Mouse (Mus musculus) neural tube, embryonic 11.5 days (tissue): ENCODE data around the gene Ergic1. TPM values are rescaled to one million over a fixed set of nuclear protein-coding genes. Genes with fewer than 3 reads are reported as not detected.

Experiments
- ATAC-seq: fragments of 200-750 bp; cut with Nextera tagmentation; 2 replicates; pipeline ENCODE4 v1.8.0; 2017; ENCODE audit warnings: moderate number of reproducible peaks, mild to moderate bottlenecking, moderate TSS enrichment, moderate library complexity; ENCODE audit not compliant: insufficient read depth, low FRiP score, low TSS enrichment
- DNase-seq: peaks from one replicate; pipeline ENCODE4 v3.0.0-alpha.2; 2015; ENCODE audit warnings: low spot score
- H3K27ac ChIP-seq: fragments of 300-500 bp; sonication (generic); 2 replicates; pipeline ENCODE4 v1.5.1; 2014; ENCODE audit warnings: low read depth, mild to moderate bottlenecking, low read length
- H3K27me3 ChIP-seq: fragments of 300-500 bp; sonication (generic); 2 replicates; pipeline ENCODE4 v1.6.1; 2014; ENCODE audit warnings: mild to moderate bottlenecking, low read length, mixed read lengths; ENCODE audit not compliant: control insufficient read depth, insufficient read depth
- H3K36me3 ChIP-seq: fragments of 300-500 bp; sonication (generic); 2 replicates; pipeline ENCODE4 v1.6.1; 2014; ENCODE audit warnings: mild to moderate bottlenecking, low read length, moderate library complexity, mixed read lengths; ENCODE audit not compliant: control insufficient read depth, insufficient read depth
- H3K4me1 ChIP-seq: fragments of 300-500 bp; sonication (generic); 2 replicates; pipeline ENCODE4 v1.6.1; 2014; ENCODE audit warnings: low read length, mixed read lengths; ENCODE audit not compliant: control insufficient read depth, insufficient read depth
- H3K4me2 ChIP-seq: fragments of 300-500 bp; sonication (generic); 2 replicates; pipeline ENCODE4 v1.6.1; 2014; ENCODE audit warnings: low read depth, mild to moderate bottlenecking, moderate library complexity
- H3K4me3 ChIP-seq: fragments of 300-500 bp; sonication (generic); 2 replicates; pipeline ENCODE4 v1.5.1; 2014; ENCODE audit warnings: low read depth, low read length
- H3K9ac ChIP-seq: fragments of 300-500 bp; sonication (generic); 2 replicates; pipeline ENCODE4 v1.6.1; 2014; ENCODE audit warnings: mild to moderate bottlenecking, low read length
- H3K9me3 ChIP-seq: fragments of 300-500 bp; sonication (generic); 2 replicates; pipeline ENCODE4 v1.6.1; 2016; ENCODE audit warnings: low read length; ENCODE audit not compliant: control insufficient read depth
- WGBS: fragments of 180-500 bp; shearing (Covaris S2); extraction: QIAGEN DNeasy Blood & Tissue Kit; methylation state at CpG from one replicate; pipeline ENCODE4 v1.1.7; 2014; 5-methylcytosine and 5-hydroxymethylcytosine counted together
- polyA plus RNA-seq: library from polyadenylated mRNA; unstranded; fragments of >200 nt; fragmentation: Nextera tagmentation; extraction: Ambion mirVana; gene quantifications from 2 replicates; pipeline ENCODE4 v1.2.1, GENCODE M21; 2014

Ergic1 gene
- polyA plus RNA-seq, 1 experiment from 2014 or later, result 126 TPM

DNA sequence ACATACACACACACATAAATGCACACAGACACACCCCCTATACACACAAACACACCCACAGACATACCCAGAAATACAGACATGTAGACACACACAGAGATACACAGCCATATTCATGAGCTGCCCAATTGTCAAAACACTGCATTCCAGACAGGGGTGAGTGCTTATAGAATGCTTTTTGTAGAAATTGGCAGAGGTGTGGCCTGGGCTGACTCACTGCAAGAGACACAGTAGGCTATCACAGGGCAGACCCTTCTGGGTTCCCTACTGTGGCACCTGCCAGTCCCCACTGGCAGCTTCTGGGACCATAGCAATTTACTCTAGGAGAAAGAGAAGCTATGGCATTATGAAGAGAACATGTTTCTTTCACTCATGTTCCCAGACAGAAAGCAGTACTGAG is 37.0 kb upstream of the Ergic1 start:
- no peaks in the 10 kb centered on the region for H3K27me3 ChIP-seq
- ATAC-seq (no peak), DNase-seq (no peak)
- no peaks in the 10 kb centered on the region for H3K4me1 ChIP-seq
- H3K4me3 ChIP-seq, result no peak overlapping the region
- H3K36me3 ChIP-seq, result no peaks in the 10 kb centered on the region
- no peak overlapping the region for H3K27ac ChIP-seq
- no peaks in the 10 kb centered on the region for H3K9me3 ChIP-seq
- H3K9ac ChIP-seq, result no peak overlapping the region
- no peak overlapping the region for H3K4me2 ChIP-seq

- Histone ChIP-seq H3K9ac (no peak overlapping the region), H3K36me3 (no peaks in the 10 kb centered on the region), H3K4me1 (no peaks in the 10 kb centered on the region), H3K4me3 (no peak overlapping the region), H3K9me3 (no peaks in the 10 kb centered on the region), H3K27ac (no peak overlapping the region), H3K4me2 (no peak overlapping the region), H3K27me3 (no peaks in the 10 kb centered on the region)
- ATAC-seq (no peak), DNase-seq (no peak)
- 87% methylated on average over 4 of the region's 4 CpGs for WGBS
Observed at GRCm38 (mm10) chr17:26524801-26525200, 36.5 kb upstream of the Ergic1 start.

GRCm38 (mm10) chr17:26525316-26525715 is 36.0 kb upstream of the Ergic1 start:
- Histone ChIP-seq H3K4me3 (no peak overlapping the region), H3K9me3 (no peaks in the 10 kb centered on the region), H3K36me3 (no peaks in the 10 kb centered on the region), H3K4me1 (no peaks in the 10 kb centered on the region), H3K9ac (no peak overlapping the region), H3K27ac (no peak overlapping the region), H3K4me2 (no peak overlapping the region), H3K27me3 (no peaks in the 10 kb centered on the region)
- 82% methylated on average over 7 of the region's 7 CpGs for WGBS
- no peak for DNase-seq
- no peak for ATAC-seq

GRCm38 (mm10) chr17:26527291-26527690 is 34.0 kb upstream of the Ergic1 start:
- DNase-seq (no peak), ATAC-seq (no peak)
- 93% methylated on average over 9 of the region's 9 CpGs for WGBS
- Histone ChIP-seq H3K4me3 (no peak overlapping the region), H3K9me3 (no peaks in the 10 kb centered on the region), H3K9ac (no peak overlapping the region), H3K4me2 (no peak overlapping the region), H3K27me3 (no peaks in the 10 kb centered on the region), H3K36me3 (no peaks in the 10 kb centered on the region), H3K4me1 (no peaks in the 10 kb centered on the region), H3K27ac (no peak overlapping the region)

DNA sequence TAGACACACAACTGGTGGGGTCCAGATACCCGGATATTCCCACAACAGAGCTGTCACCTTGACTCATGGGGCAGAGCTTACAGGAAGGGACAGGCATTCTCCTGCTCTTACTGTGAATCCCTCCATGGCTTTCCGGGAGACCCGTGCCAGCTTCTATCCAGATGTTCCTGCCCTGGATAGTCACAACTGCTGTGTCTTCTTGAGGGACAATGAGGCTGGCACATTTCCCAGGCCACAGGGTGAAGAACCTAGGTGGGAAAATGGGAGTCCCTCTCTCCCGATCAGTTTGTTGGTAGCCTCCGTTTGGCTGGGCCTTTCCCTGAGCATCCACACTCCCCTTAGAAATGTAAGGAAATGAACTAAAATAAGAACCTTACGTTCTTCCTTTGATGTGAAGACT is 32.5 kb upstream of the Ergic1 start:
- H3K4me3 ChIP-seq, result no peak overlapping the region
- no peak overlapping the region for H3K4me2 ChIP-seq
- no peaks in the 10 kb centered on the region for H3K27me3 ChIP-seq
- no peak overlapping the region for H3K27ac ChIP-seq
- 87% methylated on average over 6 of the region's 6 CpGs for WGBS
- DNase-seq, result no peak
- H3K9me3 ChIP-seq, result no peaks in the 10 kb centered on the region
- H3K4me1 ChIP-seq, result no peaks in the 10 kb centered on the region
- no peaks in the 10 kb centered on the region for H3K36me3 ChIP-seq
- ATAC-seq, result no peak
- H3K9ac ChIP-seq, result no peak overlapping the region

- DNase-seq (no peak), ATAC-seq (no peak)
- H3K4me3 ChIP-seq, result no peak overlapping the region
- H3K9ac ChIP-seq, result no peak overlapping the region
- no peaks in the 10 kb centered on the region for H3K9me3 ChIP-seq
- 85% methylated on average over 5 of the region's 5 CpGs for WGBS
- H3K27me3 ChIP-seq, result no peaks in the 10 kb centered on the region
- no peak overlapping the region for H3K27ac ChIP-seq
- no peaks in the 10 kb centered on the region for H3K4me1 ChIP-seq
- no peaks in the 10 kb centered on the region for H3K36me3 ChIP-seq
- no peak overlapping the region for H3K4me2 ChIP-seq
Observed at GRCm38 (mm10) chr17:26529791-26530241, 31.5 kb upstream of the Ergic1 start.

- Histone ChIP-seq H3K27me3 (no peaks in the 10 kb centered on the region), H3K9me3 (no peaks in the 10 kb centered on the region), H3K4me3 (no peak overlapping the region), H3K27ac (no peak overlapping the region), H3K36me3 (no peaks in the 10 kb centered on the region), H3K9ac (no peak overlapping the region; the same call in 1 of the 2 replicates), H3K4me2 (no peak overlapping the region), H3K4me1 (no peaks in the 10 kb centered on the region)
- no peak for DNase-seq
- 41% methylated on average over 3 of the region's 3 CpGs for WGBS
- no peak for ATAC-seq
Observed at GRCm38 (mm10) chr17:26530590-26531081, 30.7 kb upstream of the Ergic1 start.

- Histone ChIP-seq H3K9me3 (no peaks in the 10 kb centered on the region), H3K36me3 (no peaks in the 10 kb centered on the region), H3K27me3 (no peaks in the 10 kb centered on the region), H3K4me1 (no peaks in the 10 kb centered on the region), H3K4me3 (no peak overlapping the region), H3K9ac (no peak overlapping the region), H3K27ac (no peak overlapping the region), H3K4me2 (no peak overlapping the region)
- WGBS, result 85% methylated on average over 7 of the region's 7 CpGs
- DNase-seq (no peak), ATAC-seq (no peak)
Observed at GRCm38 (mm10) chr17:26531395-26532027, 29.8 kb upstream of the Ergic1 start.

DNA sequence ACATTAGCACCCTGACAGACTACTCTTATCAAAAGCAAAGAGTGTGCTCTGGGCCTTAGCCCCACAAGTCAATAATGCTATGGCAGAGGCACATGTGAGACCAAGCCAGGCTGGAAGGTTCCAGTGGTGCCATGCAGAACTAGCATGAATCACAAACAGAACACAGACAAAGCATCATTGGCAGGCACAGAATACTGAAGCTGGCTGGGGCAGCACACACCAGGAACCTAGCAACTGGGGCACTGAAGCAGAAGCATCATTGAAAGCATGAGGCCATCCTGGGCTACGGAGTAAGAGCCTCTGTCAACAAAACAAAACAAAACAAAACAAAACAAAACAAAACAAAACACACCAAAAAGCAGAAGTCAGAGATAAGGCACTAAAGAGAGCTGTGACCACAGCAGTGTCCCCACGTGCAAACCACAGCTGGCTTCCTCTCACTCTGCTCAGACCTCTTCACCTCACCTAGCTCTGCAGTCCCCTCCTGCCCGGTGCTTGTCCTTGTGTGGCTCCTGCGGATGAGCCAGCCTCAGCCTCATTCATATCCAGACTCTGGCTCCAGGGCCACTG is 28.7 kb upstream of the Ergic1 start:
- no peaks in the 10 kb centered on the region for H3K9me3 ChIP-seq
- H3K27me3 ChIP-seq, result no peaks in the 10 kb centered on the region
- no peak overlapping the region for H3K4me3 ChIP-seq
- no peak overlapping the region for H3K9ac ChIP-seq
- no peak overlapping the region for H3K27ac ChIP-seq
- no peaks in the 10 kb centered on the region for H3K4me1 ChIP-seq
- ATAC-seq (no peak), DNase-seq (no peak)
- H3K36me3 ChIP-seq, result no peaks in the 10 kb centered on the region
- WGBS, result 69% methylated on average over 4 of the region's 4 CpGs
- no peak overlapping the region for H3K4me2 ChIP-seq
